Mouse (Mus musculus) cerebellum, adult (tissue): ENCODE data around the gene Rnf167.
A peak's percentile ranks its signal among the peaks of the same experiment; 100 is the strongest.

ENCODE experiments used
- ATAC-seq: cut with Nextera tagmentation; 2 replicates; pipeline ENCODE4 v1.9.2; 2017; ENCODE audit warnings: mild to moderate bottlenecking, moderate library complexity, mixed read lengths; ENCODE audit not compliant: insufficient number of reproducible peaks, low FRiP score, low TSS enrichment

Gene Rnf167

GRCm38 (mm10) chr11:70635601-70636000 is 11.4 kb upstream of the Rnf167 start:
- ATAC-seq = no peak

GRCm38 (mm10) chr11:70637764-70638163 is 9.3 kb upstream of the Rnf167 start:
- ATAC-seq = no peak

DNA sequence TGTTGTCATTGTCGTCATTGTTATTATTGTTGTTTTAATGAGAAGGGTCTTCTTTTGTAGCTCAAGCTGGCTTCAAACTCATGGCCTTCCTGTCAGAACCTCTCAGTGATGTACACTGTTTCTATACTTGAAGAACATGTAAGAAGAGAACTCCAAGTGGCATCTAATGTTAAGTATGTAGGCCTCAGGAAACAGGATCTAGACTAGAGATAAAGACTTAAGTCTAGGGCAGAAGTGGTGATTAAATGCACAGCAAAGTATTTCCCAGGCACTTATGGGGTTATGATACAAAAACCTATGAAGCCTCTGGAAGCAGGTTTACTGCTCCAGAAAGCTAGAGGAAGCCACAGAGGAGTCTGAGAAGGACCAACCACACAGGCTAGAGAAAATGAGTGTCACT is 8.7 kb upstream of the Rnf167 start:
- no peak for ATAC-seq

DNA sequence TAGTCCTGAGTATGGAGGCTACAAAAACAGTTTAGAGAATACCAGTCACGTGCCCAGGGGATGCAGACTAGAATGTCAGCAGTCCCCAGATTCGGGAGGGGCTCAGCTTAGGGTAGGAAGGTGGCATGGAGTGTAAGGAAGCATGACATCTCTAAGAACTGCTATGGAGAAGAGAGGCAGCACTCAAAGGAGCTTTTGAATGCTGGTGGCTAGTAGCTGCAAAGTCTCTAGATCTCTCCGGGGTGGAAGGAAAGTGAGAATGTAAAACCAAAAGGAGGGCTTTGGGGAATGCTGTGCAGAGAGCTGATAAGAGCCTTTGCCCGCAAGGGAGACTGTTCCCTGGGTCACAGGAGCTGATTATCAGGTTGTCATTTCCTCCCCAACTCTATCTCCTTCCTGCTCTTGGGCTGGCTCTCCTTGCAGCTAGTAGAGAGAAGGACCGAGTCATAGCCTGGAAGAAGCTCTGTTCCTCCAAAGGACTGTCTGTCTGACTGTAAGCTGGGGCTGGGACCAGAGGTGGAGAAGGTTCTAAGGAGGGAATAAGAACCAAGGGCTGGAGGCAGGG is 8.2 kb upstream of the Rnf167 start, which contains the start of gene Gp1ba:
Gp1ba (plus strand) TSS at position 409 of the 565 bp plus-strand sequence.
- no peak for ATAC-seq

DNA sequence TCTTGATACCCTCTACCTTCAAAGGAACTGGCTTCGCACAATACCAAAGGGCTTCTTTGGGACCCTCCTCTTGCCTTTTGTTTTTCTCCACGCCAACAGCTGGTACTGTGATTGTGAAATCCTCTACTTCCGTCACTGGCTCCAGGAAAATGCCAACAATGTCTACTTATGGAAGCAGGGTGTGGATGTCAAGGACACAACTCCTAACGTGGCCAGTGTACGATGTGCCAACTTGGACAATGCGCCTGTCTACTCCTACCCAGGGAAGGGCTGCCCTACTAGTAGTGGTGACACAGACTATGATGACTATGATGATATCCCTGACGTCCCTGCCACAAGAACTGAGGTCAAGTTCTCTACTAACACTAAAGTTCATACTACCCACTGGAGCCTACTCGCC is 7.1 kb upstream of the Rnf167 start:
- no peak for ATAC-seq

DNA sequence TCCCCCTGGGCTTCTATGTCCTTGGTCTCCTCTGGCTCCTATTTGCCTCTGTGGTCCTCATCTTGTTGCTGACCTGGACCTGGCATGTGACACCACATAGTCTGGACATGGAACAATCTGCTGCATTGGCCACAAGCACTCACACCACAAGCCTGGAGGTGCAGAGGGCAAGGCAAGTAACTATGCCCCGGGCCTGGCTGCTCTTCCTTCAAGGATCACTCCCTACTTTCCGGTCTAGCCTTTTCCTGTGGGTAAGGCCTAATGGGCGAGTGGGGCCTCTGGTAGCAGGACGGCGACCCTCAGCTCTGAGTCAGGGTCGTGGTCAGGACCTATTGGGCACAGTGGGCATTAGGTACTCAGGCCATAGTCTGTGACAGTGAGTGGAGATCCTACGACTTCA is 5.8 kb upstream of the Rnf167 start:
- ATAC-seq = no peak

- ATAC-seq = no peak
These were observed 4.0 kb upstream of the Rnf167 start for GRCm38 (mm10) chr11:70643051-70643450.

- no peak for ATAC-seq
These were observed 2.4 kb upstream of the Rnf167 start for GRCm38 (mm10) chr11:70644564-70645103.

DNA sequence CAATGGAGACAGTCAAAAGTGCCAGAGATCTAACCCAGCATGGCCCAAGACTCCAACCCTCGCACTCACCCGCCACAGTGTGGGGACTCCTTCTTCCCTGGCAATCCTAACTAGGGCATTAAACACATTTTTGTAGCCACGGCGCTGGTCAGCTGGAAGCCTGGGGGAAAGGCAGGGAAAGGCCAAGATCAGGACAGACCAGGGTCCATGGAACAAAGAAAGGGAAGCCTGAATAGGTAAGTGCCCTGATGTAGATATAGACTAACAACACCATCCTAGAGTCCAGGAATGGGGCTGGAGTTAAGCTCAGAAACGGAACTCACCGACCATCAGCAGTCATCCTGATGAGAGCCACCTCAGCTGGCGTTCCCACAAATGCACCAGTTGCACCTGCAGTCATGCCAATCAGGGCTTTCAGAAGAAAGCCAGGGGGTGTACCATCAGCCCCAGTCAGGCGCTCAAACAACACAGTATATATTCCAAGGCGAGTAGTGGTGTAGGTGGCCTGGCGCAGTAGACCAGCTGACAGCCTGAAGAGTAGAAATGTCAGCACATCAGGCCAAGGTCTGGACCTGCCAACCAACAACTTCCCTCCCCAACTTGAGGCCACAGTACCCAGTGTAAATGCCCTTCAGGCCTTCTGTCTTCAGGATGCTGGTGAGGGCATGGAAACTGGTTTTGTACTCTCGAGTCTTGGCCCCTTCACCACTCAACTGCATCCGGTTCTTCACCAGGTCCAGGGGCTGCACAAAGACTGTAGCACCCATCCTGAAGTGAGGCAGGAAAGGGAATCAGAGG is 1.4 kb upstream of the Rnf167 start:
- ATAC-seq = no peak

- ATAC-seq = 0 out of 2 replicates have a peak, but pooled peaks have one; percentile 26
These were observed 828 bp upstream of the Rnf167 start for GRCm38 (mm10) chr11:70646259-70646555.

- ATAC-seq = no peak
These were observed 833 bp downstream of the Rnf167 start for GRCm38 (mm10) chr11:70647716-70648420.

GRCm38 (mm10) chr11:70648512-70648911 is 1.5 kb downstream of the Rnf167 start:
- no peak for ATAC-seq

DNA sequence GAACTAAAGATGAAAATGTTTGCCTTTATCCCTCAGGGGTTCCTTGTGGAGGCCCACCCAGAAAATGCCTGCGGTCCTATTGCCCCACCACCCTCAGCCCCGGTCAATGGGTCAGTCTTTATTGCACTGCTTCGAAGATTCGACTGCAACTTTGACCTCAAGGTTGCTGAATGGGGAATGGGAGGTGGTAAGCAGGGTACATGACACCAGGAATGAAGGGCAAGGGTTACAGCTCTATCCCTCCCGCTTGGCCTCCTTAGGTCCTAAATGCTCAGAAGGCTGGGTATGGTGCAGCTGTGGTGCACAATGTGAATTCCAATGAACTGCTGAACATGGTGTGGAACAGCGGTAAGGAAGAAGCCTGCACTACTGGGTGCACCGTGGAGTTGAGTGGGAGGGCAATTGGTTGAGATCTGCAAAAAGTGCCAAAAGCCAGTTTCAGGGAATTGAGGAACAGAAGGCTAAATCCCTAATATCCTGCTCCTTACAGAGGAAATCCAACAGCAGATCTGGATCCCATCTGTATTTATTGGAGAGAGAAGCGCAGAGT is 2.2 kb downstream of the Rnf167 start:
- no peak for ATAC-seq

DNA sequence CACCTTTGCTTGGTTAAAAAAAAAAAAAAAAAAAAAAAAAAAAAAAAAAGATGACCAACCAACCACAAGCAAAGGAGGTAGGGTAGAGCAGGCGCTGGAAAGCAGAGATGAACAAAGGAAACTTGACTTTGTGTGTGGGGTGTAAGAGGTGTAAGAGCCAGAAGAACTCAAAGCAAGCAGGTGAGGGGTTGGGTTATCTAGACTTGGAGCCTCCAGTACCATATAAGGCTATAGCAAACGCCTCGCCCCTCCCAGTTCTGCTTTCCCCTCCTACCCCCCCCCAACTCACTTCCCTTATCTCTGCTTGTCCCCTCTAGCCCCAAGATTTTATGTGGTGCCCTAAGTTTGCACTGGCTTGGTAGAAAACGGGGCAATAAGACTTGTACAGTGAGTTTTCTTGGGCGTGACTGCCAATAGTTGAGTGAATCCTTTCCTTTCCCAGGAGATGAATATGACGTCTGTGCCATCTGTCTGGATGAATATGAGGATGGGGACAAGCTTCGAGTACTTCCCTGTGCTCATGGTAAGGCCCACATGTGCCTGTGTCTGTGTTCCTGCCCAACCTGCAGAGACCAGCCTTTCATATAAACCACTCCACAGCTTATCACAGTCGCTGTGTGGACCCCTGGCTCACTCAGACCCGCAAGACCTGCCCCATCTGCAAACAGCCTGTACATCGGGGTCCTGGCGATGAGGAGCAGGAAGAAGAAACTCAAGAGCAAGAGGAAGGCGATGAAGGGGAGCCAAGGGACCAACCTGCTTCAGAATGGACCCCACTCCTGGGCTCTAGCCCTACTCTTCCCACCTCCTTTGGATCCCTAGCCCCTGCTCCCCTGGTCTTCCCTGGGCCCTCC is 3.5 kb downstream of the Rnf167 start:
- ATAC-seq = no peak

DNA sequence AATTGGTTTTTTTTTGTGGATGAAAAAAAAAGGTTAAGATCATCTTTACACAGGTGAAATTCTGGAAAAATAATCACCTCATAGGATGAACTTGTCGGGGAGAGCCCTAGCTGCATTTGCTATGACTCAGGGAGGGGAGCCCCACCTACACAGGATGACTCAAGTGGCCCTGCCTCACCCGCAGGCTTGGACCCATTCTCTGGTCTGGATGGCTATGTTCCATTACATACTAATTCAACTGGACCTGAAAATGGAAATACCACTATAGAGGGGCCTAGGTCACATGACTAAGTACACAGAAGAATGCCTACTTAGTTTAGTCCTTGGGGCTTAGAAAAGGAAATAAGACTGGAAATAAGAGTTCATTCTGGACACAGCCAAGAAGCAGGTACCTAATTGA is 4.4 kb downstream of the Rnf167 start:
- no peak for ATAC-seq

- ATAC-seq = no peak
These were observed 5.2 kb downstream of the Rnf167 start for GRCm38 (mm10) chr11:70652029-70652883.

GRCm38 (mm10) chr11:70652884-70653344 is 5.9 kb downstream of the Rnf167 start:
- no peak for ATAC-seq

DNA sequence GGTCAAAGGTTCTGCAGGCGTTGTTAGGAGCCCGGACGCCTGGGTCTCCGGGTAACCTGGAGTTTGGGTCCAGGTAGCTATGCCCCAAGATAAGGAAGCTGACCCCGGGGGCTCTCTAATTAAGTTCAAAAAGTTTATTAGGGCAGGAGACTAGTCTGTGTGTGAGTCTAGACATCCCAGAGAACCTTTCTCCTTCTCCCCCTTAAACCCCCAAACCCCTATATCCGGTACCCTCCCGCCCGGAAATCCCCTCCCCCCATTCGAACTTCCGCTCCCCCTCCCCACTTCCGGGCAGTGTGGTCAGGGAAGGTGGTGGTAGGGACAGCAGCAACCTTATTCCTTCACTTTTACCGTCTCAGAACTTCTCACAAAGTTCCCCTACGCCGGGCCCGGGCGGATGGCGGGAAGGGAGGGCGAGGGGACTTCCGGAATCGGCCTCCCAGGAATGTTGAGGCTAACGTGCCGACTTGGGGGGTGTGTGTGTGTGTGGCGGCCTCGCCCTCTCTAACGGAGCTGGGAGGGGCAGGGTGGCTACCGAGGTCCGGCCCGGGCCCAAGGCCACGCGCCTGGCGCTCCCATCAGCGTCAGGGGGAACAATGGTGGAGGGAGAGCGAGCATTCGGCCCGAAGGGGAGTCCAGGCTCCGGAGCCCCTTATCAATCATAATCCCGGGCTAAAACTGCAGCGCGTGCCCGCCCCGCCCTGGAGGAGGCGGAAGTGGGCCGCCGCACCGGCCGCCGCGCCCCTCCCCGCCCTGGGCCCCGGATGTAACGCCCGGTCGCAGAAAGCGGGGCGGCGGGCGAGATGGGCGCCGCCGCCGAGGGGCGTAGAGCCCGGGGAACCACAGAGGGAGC is 6.5 kb downstream of the Rnf167 start:
- ATAC-seq = peak; percentile 16; the same call in 1 of the 2 replicates
